Mouse (Mus musculus) kidney, embryonic 15.5 days (tissue): Measurements from ENCODE around the gene Cd69. TPM values are rescaled to one million over a fixed set of nuclear protein-coding genes. Genes with fewer than 3 reads are reported as not detected.

Experiments used
- ATAC-seq: fragments of 200-750 bp; cut with Nextera tagmentation; replicated peaks from 2 replicates; pipeline ENCODE4 v1.8.0; 2017; ENCODE audit warnings: moderate TSS enrichment; ENCODE audit not compliant: low FRiP score
- H3K27ac ChIP-seq: fragments of 300-500 bp; sonication (generic); 2 replicates; pipeline ENCODE4 v1.5.1; 2015; ENCODE audit warnings: mild to moderate bottlenecking, inconsistent platforms
- H3K27me3 ChIP-seq: fragments of 300-500 bp; sonication (generic); 2 replicates; pipeline ENCODE4 v1.6.1; 2015; ENCODE audit warnings: inconsistent platforms
- H3K36me3 ChIP-seq: fragments of 300-500 bp; sonication (generic); 2 replicates; pipeline ENCODE4 v1.6.1; 2015; ENCODE audit warnings: inconsistent platforms
- H3K4me1 ChIP-seq: fragments of 300-500 bp; sonication (generic); 2 replicates; pipeline ENCODE4 v1.6.1; 2015; ENCODE audit warnings: inconsistent platforms
- H3K4me2 ChIP-seq: fragments of 300-500 bp; sonication (generic); 2 replicates; pipeline ENCODE4 v1.6.1; 2015; ENCODE audit warnings: moderate library complexity, mild to moderate bottlenecking, inconsistent platforms
- H3K4me3 ChIP-seq: fragments of 300-500 bp; sonication (generic); replicated peaks from 2 replicates; pipeline ENCODE4 v1.5.1; 2015; ENCODE audit warnings: mild to moderate bottlenecking, inconsistent platforms
- H3K9ac ChIP-seq: fragments of 300-500 bp; sonication (generic); 2 replicates; pipeline ENCODE4 v1.6.1; 2015; ENCODE audit warnings: mild to moderate bottlenecking, inconsistent platforms
- H3K9me3 ChIP-seq: fragments of 300-500 bp; sonication (generic); replicated peaks from 2 replicates; pipeline ENCODE4 v1.6.1; 2016; ENCODE audit warnings: inconsistent platforms
- WGBS: fragments of 180-500 bp; shearing (Covaris S2); methylation state at CpG from one replicate; pipeline ENCODE4 v1.1.7; 2015; ENCODE audit warnings: mixed read lengths; 5-methylcytosine and 5-hydroxymethylcytosine counted together
- polyA plus RNA-seq: library from polyadenylated mRNA; unstranded; fragments of >200 nt; fragmentation: Nextera tagmentation; extraction: Ambion mirVana; gene quantifications from 2 replicates; pipeline ENCODE4 v1.2.1, GENCODE M21; 2015

Gene Cd69
- polyA plus RNA-seq, 1 experiment from 2014 or later, result not detected

DNA sequence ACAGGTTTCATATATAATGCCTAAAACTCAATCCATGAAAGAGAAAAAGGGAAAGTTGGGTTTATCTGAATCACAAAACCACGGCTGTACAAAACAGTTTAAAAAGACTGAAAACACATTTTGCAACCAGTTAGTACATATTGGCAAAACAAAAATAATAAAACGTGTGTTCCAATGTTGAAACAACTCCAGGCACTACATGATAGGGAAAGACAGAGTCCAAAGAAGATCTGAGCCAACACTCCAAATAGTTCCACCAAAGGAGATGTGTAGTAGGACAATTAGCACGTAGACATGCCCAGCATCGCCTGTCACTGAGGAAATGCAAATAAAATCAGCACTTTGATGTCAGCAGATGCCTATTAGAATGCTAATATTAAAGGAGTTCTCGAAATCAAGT, 33.8 kb downstream of the Cd69 start:
- Histone ChIP-seq H3K9me3 (no peaks in the 10 kb centered on the region), H3K4me1 (peaks cover 6% of the 10 kb centered on the region), H3K27ac (no peak overlapping the region), H3K36me3 (no peaks in the 10 kb centered on the region), H3K9ac (no peak overlapping the region), H3K4me3 (no peak overlapping the region), H3K27me3 (no peaks in the 10 kb centered on the region), H3K4me2 (no peak overlapping the region)
- no peak for ATAC-seq
- 63% methylated on average over 5 of the region's 5 CpGs for WGBS

- 87% methylated on average over 9 of the region's 9 CpGs for WGBS
- no peak for ATAC-seq
Observed at GRCm38 (mm10) chr6:129239564-129240248, 35.5 kb downstream of the Cd69 start.

DNA sequence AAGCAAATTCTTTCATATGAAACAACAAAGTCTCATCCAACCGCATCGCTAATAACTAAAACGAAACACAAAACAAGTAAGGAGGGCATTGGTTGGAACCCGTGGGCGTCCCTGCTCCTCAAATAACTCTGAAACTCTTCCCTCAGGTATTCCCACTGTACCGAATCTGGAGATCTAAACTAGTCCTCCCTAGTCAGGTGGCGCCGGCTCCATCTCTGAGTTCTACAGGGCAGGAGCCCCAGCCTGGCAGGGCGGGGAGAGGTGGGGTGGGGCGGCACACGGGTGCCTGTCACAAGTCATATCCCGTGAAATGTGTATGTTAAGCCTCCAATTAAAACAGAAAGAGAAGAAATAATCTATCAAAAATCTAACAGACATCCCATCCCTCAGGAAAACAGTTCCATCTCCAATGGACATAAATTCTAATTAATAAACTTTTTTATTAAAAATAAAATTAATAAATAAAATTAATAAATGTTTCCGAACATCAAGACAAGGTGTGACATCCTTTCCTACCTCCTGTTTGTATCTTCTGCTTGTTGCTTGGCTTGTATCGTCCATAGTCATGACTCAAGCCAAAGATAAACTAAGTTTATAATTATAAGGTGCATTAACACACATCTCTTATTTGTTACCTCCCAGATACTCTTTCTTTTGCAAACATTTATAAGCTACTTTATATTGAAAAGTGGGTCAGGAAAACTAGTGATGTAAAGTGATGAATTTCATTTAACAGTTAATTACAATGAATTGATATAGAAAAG, 36.8 kb downstream of the Cd69 start:
- no peaks in the 10 kb centered on the region for H3K9me3 ChIP-seq
- H3K4me3 ChIP-seq, result peak overlapping the region; percentile 61
- H3K4me1 ChIP-seq, result peaks cover 11% of the 10 kb centered on the region
- no peaks in the 10 kb centered on the region for H3K27me3 ChIP-seq
- peak overlapping the region; percentile 83 for H3K27ac ChIP-seq
- H3K9ac ChIP-seq, result peak overlapping the region; percentile 44
- WGBS, result 10% methylated on average over 14 of the region's 14 CpGs
- no peaks in the 10 kb centered on the region for H3K36me3 ChIP-seq
- peak; percentile 80 for ATAC-seq
- peak overlapping the region; percentile 73 for H3K4me2 ChIP-seq

More at GRCm38 (mm10) chr6:129239564-129240248, 35.5 kb downstream of the Cd69 start:
- Histone ChIP-seq H3K4me2 (no peak overlapping the region), H3K4me3 (no peak overlapping the region), H3K4me1 (peaks cover 8% of the 10 kb centered on the region), H3K36me3 (no peaks in the 10 kb centered on the region), H3K9me3 (no peaks in the 10 kb centered on the region), H3K27ac (no peak overlapping the region), H3K9ac (no peak overlapping the region), H3K27me3 (no peaks in the 10 kb centered on the region)

DNA sequence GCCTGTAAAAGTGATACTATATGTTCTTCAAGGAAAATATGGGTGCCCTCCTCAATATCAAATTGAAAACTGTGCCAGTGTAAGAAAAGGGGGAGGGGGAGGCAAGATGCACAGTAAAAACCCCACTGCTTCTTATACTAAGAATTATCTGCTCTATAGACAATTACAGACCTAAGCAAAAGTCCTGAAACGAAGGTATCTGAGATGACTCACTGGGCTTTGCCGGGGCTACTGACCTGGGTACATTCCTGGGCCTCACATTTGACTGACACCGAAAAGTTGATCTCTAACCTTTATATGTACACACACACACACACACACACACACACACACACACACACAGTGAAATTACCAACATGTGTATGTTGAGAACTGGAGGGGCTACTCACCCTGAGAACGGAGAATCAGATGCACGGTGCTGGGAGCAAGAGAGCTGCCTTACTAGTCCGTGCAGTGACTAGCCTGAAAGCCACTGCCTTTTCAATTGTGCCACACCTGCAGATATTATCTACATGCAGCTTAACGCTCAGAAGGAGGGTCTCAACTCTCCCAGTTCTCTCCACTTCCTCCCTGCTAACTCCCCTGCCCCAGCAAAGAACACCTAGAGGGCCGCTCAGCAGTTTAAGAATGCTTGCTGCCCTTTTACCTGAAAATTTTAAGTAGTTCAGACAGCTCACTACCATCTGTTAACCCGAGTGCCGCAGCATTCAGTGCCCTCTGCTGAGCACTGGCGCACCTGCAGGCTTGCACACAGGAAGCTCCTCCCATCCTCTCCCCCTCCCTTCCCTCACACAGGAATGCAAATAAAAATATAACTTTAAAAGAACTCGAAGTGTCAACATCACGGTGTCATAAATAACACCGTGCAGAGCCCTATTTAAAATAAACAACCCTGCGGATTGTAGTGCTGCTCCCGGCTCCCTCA, 37.6 kb downstream of the Cd69 start:
- Histone ChIP-seq H3K4me3 (peak overlapping the region; percentile 61), H3K36me3 (no peaks in the 10 kb centered on the region), H3K27me3 (no peaks in the 10 kb centered on the region), H3K4me2 (peak overlapping the region; percentile 73), H3K4me1 (peaks cover 11% of the 10 kb centered on the region), H3K9me3 (no peaks in the 10 kb centered on the region), H3K9ac (peak overlapping the region; percentile 44), H3K27ac (peak overlapping the region; percentile 83)
- 20% methylated on average over 16 of the region's 16 CpGs for WGBS
- ATAC-seq, result peak; percentile 97

- Histone ChIP-seq H3K36me3 (no peaks in the 10 kb centered on the region), H3K27me3 (no peaks in the 10 kb centered on the region), H3K4me1 (peaks cover 11% of the 10 kb centered on the region), H3K9me3 (no peaks in the 10 kb centered on the region), H3K4me2 (peak overlapping the region; percentile 73), H3K9ac (no peak overlapping the region), H3K27ac (peak overlapping the region; percentile 83), H3K4me3 (peak overlapping the region; percentile 61)
- WGBS, result 89% methylated on average over 2 of the region's 2 CpGs
- no peak for ATAC-seq
Observed at GRCm38 (mm10) chr6:129236652-129237342, 38.4 kb downstream of the Cd69 start.

DNA sequence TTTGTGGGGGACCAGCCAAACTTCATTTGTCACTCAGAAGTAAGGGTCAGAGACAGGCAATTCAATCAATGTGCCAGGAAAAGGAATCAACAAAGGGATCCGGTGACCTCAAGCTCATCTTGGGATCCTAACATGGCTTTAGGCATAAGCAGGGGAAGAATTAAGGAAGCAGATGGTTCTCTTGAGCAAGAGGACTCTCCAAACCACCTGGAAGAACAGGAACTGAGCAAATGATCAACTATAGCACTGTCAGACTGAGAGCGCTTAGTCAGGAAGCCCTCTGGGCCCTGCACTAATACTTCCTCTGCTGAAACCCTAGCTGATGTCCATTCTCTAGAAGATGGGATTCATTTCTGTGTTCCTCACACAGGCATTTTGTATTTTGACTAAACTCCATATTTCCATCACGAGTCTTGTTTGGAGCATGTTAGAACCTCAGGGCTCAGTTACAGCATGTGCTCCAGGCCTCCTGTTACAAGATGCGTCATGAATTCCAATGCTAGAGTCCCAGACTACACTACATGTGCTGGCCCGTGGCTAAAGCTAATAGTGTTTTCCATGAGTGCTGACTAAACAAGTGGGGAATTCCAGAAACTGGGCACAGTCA, 39.3 kb downstream of the Cd69 start:
- H3K4me1 ChIP-seq, result peaks cover 11% of the 10 kb centered on the region
- no peak overlapping the region for H3K4me2 ChIP-seq
- ATAC-seq, result no peak
- peak overlapping the region; percentile 18 for H3K27ac ChIP-seq
- H3K36me3 ChIP-seq, result no peaks in the 10 kb centered on the region
- no peaks in the 10 kb centered on the region for H3K27me3 ChIP-seq
- no peak overlapping the region for H3K9ac ChIP-seq
- no peak overlapping the region for H3K4me3 ChIP-seq
- H3K9me3 ChIP-seq, result no peaks in the 10 kb centered on the region
- 74% methylated on average over 5 of the region's 5 CpGs for WGBS

DNA sequence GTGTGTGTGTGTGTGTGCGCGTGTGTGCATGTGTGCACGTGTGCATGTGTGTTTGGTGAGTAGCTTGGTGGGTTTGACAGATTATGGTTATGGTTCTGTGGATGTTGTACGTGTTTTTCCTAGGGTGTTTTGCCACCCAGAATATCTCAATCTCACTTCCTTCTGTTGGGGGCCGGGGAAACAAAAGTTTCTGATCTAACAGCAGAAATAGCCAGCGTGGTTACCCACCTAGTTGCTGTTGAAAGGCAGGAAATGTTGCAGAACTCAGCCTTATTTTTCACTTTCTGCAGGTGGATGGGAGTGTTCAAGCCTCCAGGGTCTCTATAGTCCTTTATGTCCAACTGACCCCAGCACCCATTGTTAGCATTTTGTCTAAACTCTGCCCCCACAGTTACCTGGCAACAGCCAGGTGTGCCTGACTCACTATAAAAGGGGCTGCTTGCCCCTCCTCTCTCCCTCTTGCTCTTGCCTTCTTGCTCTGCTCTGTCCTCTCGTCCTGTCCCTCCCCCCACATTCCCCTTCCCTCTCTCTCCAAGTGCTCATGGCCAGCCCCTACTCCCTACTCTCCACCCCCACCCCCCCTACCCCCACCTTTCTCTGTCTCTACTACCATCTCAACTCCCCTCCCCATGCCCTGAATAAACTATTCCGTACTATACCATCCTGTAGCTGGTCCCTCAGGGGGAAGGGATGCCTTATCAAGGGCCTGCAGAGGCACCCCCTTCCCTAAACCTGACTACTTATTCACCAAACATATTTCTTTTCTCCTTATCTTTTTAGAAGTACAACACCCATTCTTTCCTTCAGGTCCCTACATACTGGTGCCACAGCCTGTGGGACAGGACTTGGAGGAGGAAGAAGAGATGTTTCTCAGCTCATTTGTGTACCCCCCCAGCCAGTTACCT, 40.5 kb downstream of the Cd69 start:
- peaks cover 16% of the 10 kb centered on the region for H3K4me1 ChIP-seq
- no peak overlapping the region for H3K9ac ChIP-seq
- H3K9me3 ChIP-seq, result no peaks in the 10 kb centered on the region
- no peak overlapping the region for H3K4me2 ChIP-seq
- no peak for ATAC-seq
- peak overlapping the region; percentile 18 for H3K27ac ChIP-seq
- H3K27me3 ChIP-seq, result no peaks in the 10 kb centered on the region
- 74% methylated on average over 8 of the region's 8 CpGs for WGBS
- H3K36me3 ChIP-seq, result no peaks in the 10 kb centered on the region
- H3K4me3 ChIP-seq, result no peak overlapping the region

DNA sequence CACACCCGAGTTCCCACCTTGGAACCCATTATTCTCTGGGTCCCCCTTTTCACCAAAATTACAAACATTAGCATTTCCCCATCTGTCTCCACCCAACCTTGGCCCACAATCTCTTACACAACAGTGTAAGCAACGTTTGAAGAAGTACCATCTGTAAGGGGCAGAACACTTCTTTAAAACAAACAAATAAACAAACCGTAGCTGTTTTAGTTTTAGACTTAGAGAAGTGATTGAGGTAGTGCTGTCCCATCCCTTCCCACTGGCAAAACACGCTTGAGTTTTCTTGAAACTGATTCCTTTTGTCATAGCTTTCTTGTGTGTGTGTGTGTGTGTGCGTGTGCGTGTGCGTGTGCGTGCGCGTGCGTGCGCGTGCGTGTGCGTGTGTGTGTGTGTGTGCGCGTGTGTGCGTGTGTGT, 41.3 kb downstream of the Cd69 start:
- WGBS, result 83% methylated on average over 16 of the region's 18 CpGs
- no peak overlapping the region for H3K4me3 ChIP-seq
- H3K9ac ChIP-seq, result no peak overlapping the region
- no peaks in the 10 kb centered on the region for H3K36me3 ChIP-seq
- no peaks in the 10 kb centered on the region for H3K9me3 ChIP-seq
- H3K27me3 ChIP-seq, result no peaks in the 10 kb centered on the region
- no peak for ATAC-seq
- H3K27ac ChIP-seq, result peak overlapping the region; percentile 18
- peaks cover 17% of the 10 kb centered on the region for H3K4me1 ChIP-seq
- H3K4me2 ChIP-seq, result no peak overlapping the region

DNA sequence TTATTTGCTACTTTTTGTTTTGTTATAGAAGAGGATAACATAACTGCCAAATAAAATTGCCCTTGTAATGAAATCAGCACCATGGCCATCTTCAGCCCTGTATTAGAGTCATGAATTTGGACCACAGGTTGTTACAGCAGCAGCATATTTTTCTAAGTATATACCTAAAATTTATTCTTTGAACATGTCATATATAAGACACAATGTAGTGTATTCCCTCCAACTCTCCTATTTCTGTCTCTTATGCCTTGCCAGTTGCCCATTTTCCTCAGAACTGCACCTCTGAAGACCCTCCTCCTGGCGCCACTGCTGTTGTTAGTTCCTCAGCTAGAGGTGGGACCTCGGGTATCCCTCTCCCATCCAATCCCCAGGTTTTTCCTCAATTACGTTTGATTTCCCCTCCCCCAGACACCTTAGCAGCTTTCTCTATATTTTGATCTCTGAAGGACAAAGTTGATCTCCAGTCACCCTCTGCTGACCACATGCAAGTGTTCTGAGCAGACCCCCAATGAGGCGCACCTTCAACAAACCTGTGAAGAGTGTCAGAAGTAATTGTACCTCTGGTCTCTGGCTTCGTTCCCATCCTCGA, 41.8 kb downstream of the Cd69 start:
- H3K9ac ChIP-seq, result no peak overlapping the region
- peaks cover 20% of the 10 kb centered on the region for H3K4me1 ChIP-seq
- WGBS, result 83% methylated on average over 6 of the region's 6 CpGs
- peak overlapping the region; percentile 18 for H3K27ac ChIP-seq
- H3K4me2 ChIP-seq, result no peak overlapping the region
- no peak overlapping the region for H3K4me3 ChIP-seq
- no peak for ATAC-seq
- no peaks in the 10 kb centered on the region for H3K9me3 ChIP-seq
- no peaks in the 10 kb centered on the region for H3K27me3 ChIP-seq
- no peaks in the 10 kb centered on the region for H3K36me3 ChIP-seq

DNA sequence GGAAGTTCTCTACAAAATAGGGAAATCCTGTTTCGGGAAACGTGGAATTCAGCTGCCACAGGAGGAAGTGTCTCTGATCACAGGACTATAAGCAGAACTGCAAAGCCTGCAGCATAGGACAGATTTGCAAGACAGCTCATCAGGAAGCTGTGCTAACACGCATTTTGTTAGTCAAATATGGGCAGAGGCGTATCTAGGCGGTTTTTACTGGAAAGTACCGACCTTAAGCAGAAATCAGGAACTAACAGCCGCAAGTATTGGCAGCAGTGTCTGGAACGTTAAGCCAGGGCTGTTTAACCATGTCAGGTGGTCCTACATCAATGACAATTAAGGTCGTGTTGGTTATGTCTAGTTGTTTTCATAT, 42.4 kb downstream of the Cd69 start:
- ATAC-seq, result no peak
- H3K9me3 ChIP-seq, result no peaks in the 10 kb centered on the region
- 73% methylated on average over 9 of the region's 9 CpGs for WGBS
- no peak overlapping the region for H3K4me3 ChIP-seq
- peaks cover 20% of the 10 kb centered on the region for H3K4me1 ChIP-seq
- no peak overlapping the region for H3K4me2 ChIP-seq
- no peak overlapping the region for H3K9ac ChIP-seq
- H3K36me3 ChIP-seq, result no peaks in the 10 kb centered on the region
- H3K27ac ChIP-seq, result 0 out of 2 replicates have a peak overlapping the region, but pooled peaks have one; percentile 7
- no peaks in the 10 kb centered on the region for H3K27me3 ChIP-seq
